Mouse (Mus musculus) stomach, postnatal 0 days (tissue): Measurements from ENCODE around the gene Amhr2. TPM values are rescaled to one million over a fixed set of nuclear protein-coding genes. Genes with fewer than 3 reads are reported as not detected.

Source experiments
- ATAC-seq: fragments of 200-750 bp; cut with Nextera tagmentation; 2 replicates; pipeline ENCODE4 v1.8.0; 2017; ENCODE audit not compliant: low FRiP score, low TSS enrichment
- DNase-seq: peaks from one replicate; pipeline ENCODE4 v3.0.0-alpha.2; 2016; ENCODE audit warnings: low spot score
- H3K27ac ChIP-seq: fragments of 300-500 bp; sonication (generic); replicated peaks from 2 replicates; pipeline ENCODE4 v1.5.1; 2014; ENCODE audit warnings: mild to moderate bottlenecking, control low read depth
- H3K27me3 ChIP-seq: fragments of 300-500 bp; sonication (generic); 2 replicates; pipeline ENCODE4 v1.6.1; 2014; ENCODE audit warnings: low read length; ENCODE audit not compliant: control insufficient read depth, insufficient read depth
- H3K36me3 ChIP-seq: fragments of 300-500 bp; sonication (generic); 2 replicates; pipeline ENCODE4 v1.6.1; 2014; ENCODE audit warnings: low read length, mixed read lengths; ENCODE audit not compliant: control insufficient read depth, insufficient read depth
- H3K4me1 ChIP-seq: fragments of 300-500 bp; sonication (generic); replicated peaks from 2 replicates; pipeline ENCODE4 v1.6.1; 2014; ENCODE audit warnings: antibody characterized with exemption; ENCODE audit not compliant: control insufficient read depth, insufficient read depth
- H3K4me2 ChIP-seq: fragments of 300-500 bp; sonication (generic); replicated peaks from 2 replicates; pipeline ENCODE4 v1.6.1; 2014; ENCODE audit warnings: low read depth, mild to moderate bottlenecking, control low read depth, moderate library complexity
- H3K4me3 ChIP-seq: fragments of 300-500 bp; sonication (generic); 2 replicates; pipeline ENCODE4 v1.5.1; 2014; ENCODE audit warnings: low read depth, low read length, control low read depth
- H3K9ac ChIP-seq: fragments of 300-500 bp; sonication (generic); 2 replicates; pipeline ENCODE4 v1.6.1; 2014; ENCODE audit warnings: mild to moderate bottlenecking, low read length, control low read depth, mixed read lengths
- H3K9me3 ChIP-seq: fragments of 300-500 bp; sonication (generic); 2 replicates; pipeline ENCODE4 v1.6.1; 2016; ENCODE audit warnings: low read length; ENCODE audit not compliant: control insufficient read depth
- CTCF ChIP-seq: IDR thresholded peaks from 2 replicates; pipeline ENCODE4 v1.5.1; 2016; ENCODE audit warnings: antibody characterized with exemption, low read depth, mild to moderate bottlenecking, moderate library complexity
- EP300 ChIP-seq: optimal IDR thresholded peaks from 2 replicates; pipeline ENCODE3; 2016; ENCODE audit warnings: antibody characterized with exemption
- WGBS: fragments of 180-500 bp; shearing (Covaris S2); extraction: QIAGEN DNeasy Blood & Tissue Kit; methylation state at CpG from one replicate; pipeline ENCODE4 v1.1.7; 2014; 5-methylcytosine and 5-hydroxymethylcytosine counted together
- polyA plus RNA-seq: library from polyadenylated mRNA; unstranded; fragments of >200 nt; fragmentation: Nextera tagmentation; extraction: Ambion mirVana; gene quantifications from 2 replicates; pipeline ENCODE4 v1.2.1, GENCODE M21; 2015

The Amhr2 gene
- polyA plus RNA-seq, 1 experiment from 2014 or later: 0.42 TPM

DNA sequence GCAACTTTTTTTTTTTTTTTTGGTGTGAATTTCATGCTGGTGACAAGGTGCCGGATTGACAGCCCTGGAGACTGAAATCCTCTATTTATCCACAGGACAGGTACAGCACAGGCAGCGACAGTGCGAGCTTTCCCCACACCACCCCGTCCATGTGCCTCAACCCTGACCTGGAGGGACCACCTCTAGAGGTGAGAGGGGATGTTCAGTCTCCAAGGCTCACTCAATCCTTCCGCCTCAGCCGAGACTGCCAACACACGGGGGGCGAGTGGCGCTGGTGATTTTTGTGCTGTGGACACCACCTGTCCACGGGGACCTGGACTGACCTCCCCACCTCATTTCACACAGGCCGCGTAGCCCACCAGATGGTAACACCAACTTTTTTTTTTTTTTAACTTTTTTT lies 40.7 kb downstream of the Amhr2 start:
- Histone ChIP-seq H3K27me3 (no peaks in the 10 kb centered on the region), H3K9me3 (no peaks in the 10 kb centered on the region), H3K36me3 (peaks cover 36% of the 10 kb centered on the region), H3K27ac (no peak overlapping the region), H3K4me1 (no peaks in the 10 kb centered on the region), H3K4me2 (no peak overlapping the region), H3K9ac (no peak overlapping the region), H3K4me3 (no peak overlapping the region)
- DNase-seq: no peak
- 91% methylated on average over 12 of the region's 12 CpGs for WGBS
- no peak for ATAC-seq
- TF ChIP-seq CTCF (no peak), EP300 (no peak)

DNA sequence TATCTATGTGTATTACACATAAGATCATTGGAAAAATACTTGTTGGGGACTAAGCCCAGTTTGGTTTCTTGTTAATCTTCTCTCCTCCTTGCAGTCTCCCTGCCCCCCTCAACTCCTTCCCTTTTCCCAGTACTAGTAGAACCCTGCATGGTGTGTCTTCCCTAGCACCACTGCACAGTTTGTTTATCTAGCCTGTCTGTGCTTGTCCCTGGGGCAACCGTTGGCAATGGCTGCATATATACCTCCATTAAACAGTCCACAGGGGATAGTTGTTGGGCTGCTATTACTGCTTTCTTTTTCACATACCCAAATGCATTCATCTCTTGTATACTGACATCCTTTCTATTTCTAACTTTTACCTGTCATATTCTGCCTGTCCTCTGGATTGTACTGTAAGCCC lies 42.5 kb downstream of the Amhr2 start:
- ATAC-seq (no peak), DNase-seq (no peak)
- TF ChIP-seq EP300: no peak
- no peak for TF ChIP-seq CTCF
- Histone ChIP-seq H3K4me2 (no peak overlapping the region), H3K9me3 (no peaks in the 10 kb centered on the region), H3K4me3 (no peak overlapping the region), H3K4me1 (no peaks in the 10 kb centered on the region), H3K9ac (no peak overlapping the region), H3K27ac (no peak overlapping the region), H3K36me3 (peaks cover 43% of the 10 kb centered on the region), H3K27me3 (no peaks in the 10 kb centered on the region)
- 34% methylated on average over 1 of the region's 1 CpGs for WGBS

DNA sequence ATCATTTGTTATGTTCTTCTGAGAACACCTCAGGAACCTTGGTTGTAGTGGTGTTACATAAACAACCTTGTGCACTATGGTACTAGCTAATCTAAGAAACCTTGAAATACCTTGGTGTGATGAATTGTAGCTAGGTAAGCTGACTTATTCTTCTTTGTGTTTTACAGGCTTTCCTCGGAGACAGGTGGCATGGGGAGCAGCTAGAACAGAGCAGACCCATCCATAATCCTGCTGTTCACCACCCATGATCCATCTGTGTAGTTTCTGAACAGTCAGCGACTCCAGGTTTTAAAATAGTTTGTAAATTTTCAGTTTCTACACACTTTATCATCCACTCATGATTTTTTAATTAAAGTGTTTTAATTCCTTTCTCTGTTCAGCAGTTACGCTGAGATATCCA lies 53.2 kb downstream of the Amhr2 start:
- DNase-seq: no peak
- Histone ChIP-seq H3K36me3 (peaks cover 36% of the 10 kb centered on the region), H3K4me2 (no peak overlapping the region), H3K4me1 (no peaks in the 10 kb centered on the region), H3K9me3 (no peaks in the 10 kb centered on the region), H3K27ac (no peak overlapping the region), H3K27me3 (no peaks in the 10 kb centered on the region), H3K4me3 (no peak overlapping the region), H3K9ac (no peak overlapping the region)
- no peak for ATAC-seq
- 68% methylated on average over 3 of the region's 3 CpGs for WGBS
- TF ChIP-seq CTCF: no peak
- TF ChIP-seq EP300: no peak

DNA sequence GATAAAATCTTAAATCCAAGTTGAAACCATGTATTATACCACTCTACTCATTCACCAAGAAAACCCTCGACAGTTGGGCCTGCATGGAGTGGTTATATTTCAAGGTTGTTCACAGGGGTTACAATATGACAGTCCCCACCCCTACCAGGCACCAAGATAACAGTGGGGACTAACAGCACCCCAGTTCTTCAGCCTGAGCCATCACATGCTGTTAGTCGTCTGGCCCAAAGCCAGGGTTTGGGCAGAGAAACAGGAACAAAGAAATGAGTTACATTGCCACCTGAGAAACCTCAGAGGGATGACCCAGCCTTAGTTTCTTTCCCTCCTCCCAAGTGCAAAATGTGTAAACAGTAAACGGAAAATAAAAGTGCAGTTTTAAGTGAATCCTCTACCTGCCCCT lies 54.2 kb downstream of the Amhr2 start:
- H3K9me3 ChIP-seq: no peaks in the 10 kb centered on the region
- no peak overlapping the region for H3K4me3 ChIP-seq
- ATAC-seq (no peak), DNase-seq (no peak)
- no peak overlapping the region for H3K27ac ChIP-seq
- WGBS: 54% methylated on average over 3 of the region's 3 CpGs
- no peak overlapping the region for H3K9ac ChIP-seq
- H3K36me3 ChIP-seq: peaks cover 43% of the 10 kb centered on the region
- no peaks in the 10 kb centered on the region for H3K27me3 ChIP-seq
- H3K4me1 ChIP-seq: no peaks in the 10 kb centered on the region
- TF ChIP-seq CTCF (no peak), EP300 (no peak)
- H3K4me2 ChIP-seq: no peak overlapping the region

DNA sequence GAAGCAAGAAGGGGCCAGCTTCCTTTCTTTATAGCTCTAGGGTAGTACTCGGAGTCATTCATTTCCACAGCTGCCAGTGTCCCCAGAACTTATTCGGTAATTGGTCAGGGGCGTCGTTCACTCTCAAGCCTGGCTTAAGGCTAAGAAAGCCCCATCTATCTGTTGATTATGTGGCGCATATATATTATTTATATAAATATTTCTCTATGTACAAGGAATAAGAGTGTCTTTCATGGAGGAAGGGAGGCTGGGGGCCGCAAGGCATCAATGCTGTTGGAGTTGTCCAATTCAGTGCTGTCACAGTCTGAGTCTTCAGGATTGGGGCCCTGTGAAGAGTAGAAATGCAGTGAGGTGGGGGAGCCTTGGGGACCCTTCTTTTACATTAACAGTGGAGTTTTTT lies 54.7 kb downstream of the Amhr2 start:
- Histone ChIP-seq H3K4me1 (no peaks in the 10 kb centered on the region), H3K27ac (no peak overlapping the region), H3K9ac (no peak overlapping the region), H3K27me3 (no peaks in the 10 kb centered on the region), H3K36me3 (peaks cover 43% of the 10 kb centered on the region), H3K4me3 (no peak overlapping the region), H3K4me2 (no peak overlapping the region), H3K9me3 (no peaks in the 10 kb centered on the region)
- 78% methylated on average over 6 of the region's 6 CpGs for WGBS
- DNase-seq (no peak), ATAC-seq (no peak)
- TF ChIP-seq EP300: no peak
- TF ChIP-seq CTCF: no peak

DNA sequence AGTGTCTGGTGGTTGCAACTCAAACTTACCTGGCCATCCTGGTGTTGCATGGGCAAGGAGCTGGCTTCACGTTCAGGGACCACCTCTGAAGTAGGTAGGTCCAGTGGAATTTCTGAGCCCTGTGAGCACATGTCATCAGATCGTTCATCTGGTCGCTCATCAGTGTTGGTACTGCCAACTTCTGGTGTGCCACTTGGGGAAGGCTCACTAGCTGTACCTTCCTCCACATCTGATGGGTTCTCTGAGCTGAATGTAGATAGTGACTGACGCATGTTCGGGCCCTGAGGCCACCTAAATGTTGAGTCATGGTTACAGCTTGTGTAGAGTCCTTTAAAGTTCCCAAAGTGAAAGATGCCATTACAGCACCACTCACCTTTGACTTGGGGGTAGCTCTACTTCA lies 55.3 kb downstream of the Amhr2 start:
- Histone ChIP-seq H3K27ac (no peak overlapping the region), H3K9ac (no peak overlapping the region), H3K27me3 (no peaks in the 10 kb centered on the region), H3K36me3 (peaks cover 49% of the 10 kb centered on the region), H3K9me3 (no peaks in the 10 kb centered on the region), H3K4me1 (no peaks in the 10 kb centered on the region), H3K4me2 (no peak overlapping the region), H3K4me3 (no peak overlapping the region)
- WGBS: 86% methylated on average over 5 of the region's 5 CpGs
- DNase-seq (no peak), ATAC-seq (no peak)
- TF ChIP-seq EP300 (no peak), CTCF (no peak)
